Mouse (Mus musculus) fibroblast of lung, adult 2 months (primary cell): ENCODE data around the gene Farp2.
"Not testable (repeated sequence)": the region's sequence is repeated elsewhere in the genome, so short reads cannot be mapped to it uniquely, and the experiment has no call there.

Source experiments
- DNase-seq: peaks from one replicate; pipeline ENCODE4 v3.0.0-alpha.2; 2011; ENCODE audit warnings: low read depth

Gene Farp2

DNA sequence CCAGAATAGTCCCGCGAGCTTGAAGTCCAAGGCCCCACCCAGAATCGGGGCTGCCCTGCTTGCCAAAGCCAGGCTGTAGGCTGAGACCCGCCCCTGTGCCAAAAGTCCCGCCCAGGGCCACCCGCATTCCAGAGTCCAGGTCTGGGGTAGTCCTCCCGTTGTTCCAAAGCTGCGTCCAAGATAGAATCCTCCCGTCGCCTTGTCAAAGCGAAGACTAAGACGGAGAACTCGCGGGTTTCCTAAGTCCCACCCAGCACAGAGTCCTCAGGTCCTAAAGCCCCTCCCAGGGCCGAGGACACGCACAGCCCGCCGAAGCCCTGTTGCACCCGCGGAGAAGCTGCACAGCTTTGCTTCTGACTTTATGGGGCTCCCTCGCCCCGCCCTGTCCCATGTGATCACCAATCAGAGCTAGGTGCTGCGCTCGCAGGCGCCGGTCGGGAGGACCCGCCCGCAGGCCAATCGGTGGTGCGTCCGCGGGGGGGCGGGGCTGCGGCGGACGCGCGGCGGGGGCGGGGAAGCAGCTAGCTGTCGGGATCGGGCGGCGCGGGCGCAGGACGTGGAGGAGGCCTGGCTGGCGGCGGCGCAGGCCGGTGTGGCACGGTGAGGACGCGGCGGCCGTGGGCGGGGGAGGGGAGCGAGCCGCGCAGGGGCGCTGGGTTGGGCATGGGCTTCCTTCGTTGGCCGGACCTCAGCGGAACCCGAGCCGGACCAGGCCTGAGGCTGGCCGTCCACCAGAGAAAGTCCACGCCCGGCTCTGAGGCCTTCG is at the start of gene Farp2:
Farp2 (plus strand) TSS at position 495 of the 766 bp plus-strand sequence.
- DNase-seq = peak; percentile 80

DNA sequence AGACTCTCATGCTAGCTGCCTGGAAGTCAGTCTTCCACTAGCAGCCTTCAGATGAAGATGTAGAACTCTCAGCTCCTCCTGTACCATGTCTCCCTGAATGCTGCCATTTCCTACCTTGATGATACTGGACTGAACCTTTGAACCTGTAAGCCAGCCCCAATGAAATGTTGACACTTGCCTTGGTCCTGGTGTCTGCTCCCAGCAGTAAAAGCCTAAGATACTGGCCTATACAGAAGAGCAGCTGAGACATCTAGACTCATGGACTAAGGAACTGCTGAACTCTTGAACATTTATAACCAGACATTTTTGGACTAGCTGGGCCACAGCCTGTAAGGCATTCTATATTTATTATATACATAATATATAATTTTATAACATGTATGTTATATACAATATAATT is 46.8 kb upstream of the Farp2 start:
- no peak for DNase-seq

GRCm38 (mm10) chr1:93465746-93466145 is 46.1 kb upstream of the Farp2 start:
- DNase-seq = no peak

GRCm38 (mm10) chr1:93468626-93469025 is 43.3 kb upstream of the Farp2 start:
- no peak for DNase-seq

- DNase-seq = no peak
Measured at GRCm38 (mm10) chr1:93475694-93476093, 36.2 kb upstream of the Farp2 start.

- peak; percentile 91 for DNase-seq
Measured at GRCm38 (mm10) chr1:93477758-93478585, 33.9 kb upstream of the Farp2 start.

DNA sequence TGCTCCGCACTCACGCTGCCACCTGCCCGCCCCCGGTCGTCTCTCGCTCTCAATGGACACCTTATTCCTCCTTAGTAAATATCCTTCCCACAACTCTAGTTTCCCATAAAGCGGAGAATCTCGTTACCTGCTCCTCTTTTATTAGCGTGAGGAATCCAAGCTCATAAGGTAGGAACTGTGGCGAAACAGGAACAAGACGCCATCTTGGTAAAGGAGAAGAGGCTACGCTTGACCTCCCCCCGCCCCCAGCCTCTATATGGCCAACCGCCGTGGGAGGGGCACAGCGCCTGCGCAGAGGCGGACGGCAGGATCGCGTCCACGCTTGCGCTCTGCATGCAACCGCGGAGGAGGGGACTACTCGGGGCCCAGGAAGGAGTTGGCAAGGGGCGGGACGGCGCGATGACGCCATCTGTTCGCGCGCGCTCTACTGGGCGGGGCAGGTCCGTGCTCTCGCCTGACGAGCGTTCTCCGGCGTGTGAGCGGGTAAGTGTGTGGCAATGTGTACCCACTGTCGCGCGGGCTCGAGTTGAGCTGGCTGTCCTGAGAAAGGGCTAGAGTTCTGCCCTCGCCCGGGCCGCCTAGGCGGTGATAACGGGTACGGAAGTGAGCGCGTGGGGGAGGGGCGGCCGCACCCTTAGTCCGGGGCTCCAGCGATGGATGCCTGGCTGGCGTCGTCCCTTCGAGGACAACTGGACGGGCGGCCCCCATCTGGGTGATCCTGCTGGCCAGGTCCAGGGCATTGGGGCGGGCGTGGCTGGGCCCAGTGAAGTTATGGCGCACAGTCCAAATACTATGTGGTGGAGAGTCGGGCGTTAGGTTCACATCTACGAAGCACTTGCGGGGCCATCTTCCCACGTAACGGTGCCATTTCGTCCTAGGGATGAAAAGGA is 33.0 kb upstream of the Farp2 start, which contains the start of gene Hdlbp:
Hdlbp (minus strand) TSS at position 230 of the 890 bp plus-strand sequence.
- peak; percentile 96 for DNase-seq

DNA sequence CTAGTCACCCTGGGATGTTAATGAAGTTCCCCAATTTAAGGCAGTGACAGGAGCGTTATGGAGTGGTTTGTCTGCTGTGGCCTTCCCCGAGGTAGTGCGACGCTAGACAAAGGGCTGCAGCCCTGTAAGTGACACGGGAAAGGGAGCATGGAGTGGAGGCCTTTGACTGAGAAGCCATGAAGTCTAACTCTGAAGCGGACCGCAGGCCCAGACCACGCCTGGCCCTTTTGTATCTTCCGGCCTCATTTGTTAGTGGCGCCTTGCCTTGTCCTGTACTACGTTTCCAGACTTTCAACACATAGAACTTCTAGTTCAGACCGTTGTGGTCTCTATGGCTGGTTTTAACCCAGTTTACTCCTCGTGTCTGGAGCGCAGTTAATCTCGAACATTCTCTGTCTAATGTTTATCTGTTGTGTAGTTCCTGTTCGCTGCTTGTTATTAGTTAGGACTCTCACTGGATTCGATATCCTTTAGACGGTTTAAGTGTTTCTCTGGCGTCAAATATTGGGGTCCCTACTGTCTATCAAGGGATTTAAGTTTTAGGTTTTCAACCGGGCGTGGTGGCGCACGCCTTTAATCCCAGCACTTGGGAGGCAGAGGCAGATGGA is 32.3 kb upstream of the Farp2 start:
- DNase-seq = no peak

GRCm38 (mm10) chr1:93486302-93486701 is 25.6 kb upstream of the Farp2 start:
- DNase-seq = not testable (repeated sequence)

DNA sequence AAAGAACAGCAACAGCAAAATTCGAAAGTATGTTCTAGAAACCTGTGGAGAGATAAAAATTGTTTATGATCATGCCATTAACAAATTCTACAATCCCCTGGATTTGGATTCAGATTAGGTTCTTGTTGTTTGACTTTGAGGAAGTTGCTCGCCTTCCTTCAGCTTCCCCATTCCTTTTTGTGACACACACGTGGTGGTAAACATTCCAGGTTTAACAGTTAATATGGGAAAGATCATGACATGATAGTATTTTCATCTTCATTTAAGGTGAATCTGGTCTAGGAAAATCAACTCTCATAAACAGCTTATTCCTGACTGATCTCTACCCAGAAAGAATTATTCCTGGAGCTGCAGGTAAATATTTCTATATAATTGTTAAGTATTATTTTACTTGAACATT is 16.6 kb upstream of the Farp2 start:
- DNase-seq = no peak

DNA sequence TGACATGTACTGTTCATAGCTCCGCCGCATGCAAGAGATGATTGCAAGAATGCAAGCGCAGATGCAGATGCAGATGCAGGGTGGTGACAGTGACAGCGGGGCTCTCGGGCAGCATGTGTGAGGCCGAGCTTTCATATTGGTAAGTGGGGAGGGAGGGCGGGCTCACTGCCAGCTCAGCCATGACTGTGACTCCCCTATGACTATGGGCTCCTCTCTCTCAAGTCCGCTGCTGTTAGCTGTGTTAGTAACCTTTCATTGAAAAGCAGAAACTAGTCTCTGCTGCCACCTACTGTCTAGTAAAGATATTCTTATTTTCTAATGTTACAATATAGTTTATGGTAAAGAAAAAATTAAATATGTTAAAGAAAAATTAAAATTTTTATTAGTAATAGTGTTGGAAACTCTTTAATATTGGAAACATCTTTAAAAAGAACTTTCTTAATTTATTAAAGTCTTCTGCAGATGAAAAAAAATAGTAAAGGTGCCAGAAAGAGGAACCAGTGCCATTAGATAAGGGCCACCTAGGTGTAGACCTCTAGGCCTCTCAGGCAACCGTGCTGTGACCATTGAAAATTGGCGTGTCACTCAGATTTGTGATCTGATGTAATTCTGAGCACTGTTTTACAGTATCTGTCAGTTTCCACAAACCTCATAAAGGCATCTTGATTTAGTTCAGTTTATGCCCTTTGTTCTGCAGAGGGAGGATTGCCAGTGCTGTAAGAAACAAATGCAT is 4.8 kb upstream of the Farp2 start:
- no peak for DNase-seq

GRCm38 (mm10) chr1:93508576-93508975 is 3.3 kb upstream of the Farp2 start:
- not testable (repeated sequence) for DNase-seq

- peak; percentile 19 for DNase-seq
Measured at GRCm38 (mm10) chr1:93512351-93512690, 442 bp downstream of the Farp2 start.

- DNase-seq = no peak
Measured at GRCm38 (mm10) chr1:93513221-93513620, 1.3 kb downstream of the Farp2 start.

GRCm38 (mm10) chr1:93521491-93521890 is 9.6 kb downstream of the Farp2 start:
- no peak for DNase-seq

- DNase-seq = no peak
Measured at GRCm38 (mm10) chr1:93522325-93522724, 10.4 kb downstream of the Farp2 start.

- peak; percentile 52 for DNase-seq
Measured at GRCm38 (mm10) chr1:93529801-93530200, 17.9 kb downstream of the Farp2 start.

DNA sequence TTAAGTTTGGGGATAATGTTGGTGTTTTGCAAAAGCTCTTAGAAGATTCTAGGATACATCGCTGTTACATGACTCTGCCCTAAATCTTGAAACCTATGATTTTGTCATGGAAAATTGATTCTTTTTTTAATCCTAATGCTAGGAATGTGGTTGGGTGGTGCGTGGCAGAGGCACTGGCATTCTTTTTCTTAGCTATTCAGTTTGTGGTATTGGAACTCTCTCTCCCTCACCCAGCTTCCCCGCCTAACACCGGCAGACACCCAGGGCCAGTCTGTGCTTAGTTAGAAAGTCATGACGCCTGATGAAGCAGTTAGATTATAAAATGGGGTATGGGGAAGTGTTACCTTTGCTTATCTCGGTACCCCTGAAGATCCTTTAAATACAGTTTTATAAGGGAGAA is 25.3 kb downstream of the Farp2 start:
- peak; percentile 40 for DNase-seq

GRCm38 (mm10) chr1:93543196-93543595 is 31.3 kb downstream of the Farp2 start:
- no peak for DNase-seq

DNA sequence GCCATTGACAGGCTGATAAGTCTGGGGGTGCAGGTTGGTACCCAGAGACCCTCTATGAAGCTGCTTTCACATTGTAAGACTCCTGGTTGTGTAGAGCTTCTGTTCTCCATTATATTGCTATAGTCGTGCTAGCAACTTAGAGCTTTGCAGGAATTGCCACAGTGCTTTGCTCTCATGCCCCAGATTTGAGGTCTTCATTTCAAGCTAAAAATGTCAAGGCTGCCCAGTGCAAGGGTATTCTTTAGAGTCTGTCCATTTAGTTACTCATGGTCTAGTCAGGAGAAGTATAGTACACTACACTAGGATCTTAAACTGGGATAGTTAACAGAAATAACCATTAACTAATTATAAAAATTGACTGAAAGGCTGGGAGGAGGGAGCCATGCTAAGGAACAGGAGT is 35.4 kb downstream of the Farp2 start:
- no peak for DNase-seq

GRCm38 (mm10) chr1:93551427-93551826 is 39.5 kb downstream of the Farp2 start:
- DNase-seq = no peak
